Mouse (Mus musculus) heart, embryonic 13.5 days (tissue): ENCODE results near the gene Klhl29. TPM values are rescaled to one million over a fixed set of nuclear protein-coding genes. Genes with fewer than 3 reads are reported as not detected.
A peak's percentile ranks its signal among the peaks of the same experiment; 100 is the strongest.

Source experiments
- ATAC-seq: fragments of 200-750 bp; cut with Nextera tagmentation; 2 replicates; pipeline ENCODE4 v1.8.0; 2017; ENCODE audit warnings: moderate TSS enrichment; ENCODE audit not compliant: insufficient number of reproducible peaks, low FRiP score, low TSS enrichment; ENCODE audit errors: extremely low read depth
- H3K27ac ChIP-seq: fragments of 300-500 bp; sonication (generic); replicated peaks from 2 replicates; pipeline ENCODE4 v1.5.1; 2015; ENCODE audit warnings: moderate library complexity, mild to moderate bottlenecking, inconsistent platforms
- H3K27me3 ChIP-seq: fragments of 300-500 bp; sonication (generic); replicated peaks from 2 replicates; pipeline ENCODE4 v1.6.1; 2015; ENCODE audit warnings: mild to moderate bottlenecking, inconsistent platforms
- H3K36me3 ChIP-seq: fragments of 300-500 bp; sonication (generic); 2 replicates; pipeline ENCODE4 v1.6.1; 2015; ENCODE audit warnings: mild to moderate bottlenecking, inconsistent platforms
- H3K4me1 ChIP-seq: fragments of 300-500 bp; sonication (generic); 2 replicates; pipeline ENCODE4 v1.6.1; 2015; ENCODE audit warnings: inconsistent platforms
- H3K4me2 ChIP-seq: fragments of 300-500 bp; sonication (generic); 2 replicates; pipeline ENCODE4 v1.6.1; 2015; ENCODE audit warnings: inconsistent platforms, mild to moderate bottlenecking, moderate library complexity
- H3K4me3 ChIP-seq: fragments of 300-500 bp; sonication (generic); 2 replicates; pipeline ENCODE4 v1.5.1; 2015; ENCODE audit warnings: moderate library complexity, mild to moderate bottlenecking, inconsistent platforms
- H3K9ac ChIP-seq: fragments of 300-500 bp; sonication (generic); 2 replicates; pipeline ENCODE4 v1.6.1; 2015; ENCODE audit warnings: inconsistent platforms, mild to moderate bottlenecking, moderate library complexity
- H3K9me3 ChIP-seq: fragments of 300-500 bp; sonication (generic); 2 replicates; pipeline ENCODE4 v1.6.1; 2016; ENCODE audit warnings: inconsistent platforms
- WGBS: fragments of 180-500 bp; shearing (Covaris S2); methylation state at CpG from one replicate; pipeline ENCODE4 v1.1.7; 2015; ENCODE audit warnings: mixed read lengths; 5-methylcytosine and 5-hydroxymethylcytosine counted together
- polyA plus RNA-seq: library from polyadenylated mRNA; unstranded; fragments of >200 nt; fragmentation: Nextera tagmentation; extraction: Ambion mirVana; gene quantifications from 2 replicates; pipeline ENCODE4 v1.2.1, GENCODE M21; 2015

Klhl29 gene
- polyA plus RNA-seq, 1 experiment from 2014 or later: 0.29 TPM

GRCm38 (mm10) chr12:5104422-5105052 lies 270.9 kb downstream of the Klhl29 start:
- ATAC-seq: no peak
- no peak overlapping the region for H3K9ac ChIP-seq
- WGBS: 78% methylated on average over 9 of the region's 9 CpGs
- H3K4me2 ChIP-seq: no peak overlapping the region
- H3K9me3 ChIP-seq: no peaks in the 10 kb centered on the region
- H3K27me3 ChIP-seq: no peaks in the 10 kb centered on the region
- H3K27ac ChIP-seq: no peak overlapping the region
- peaks cover 22% of the 10 kb centered on the region for H3K4me1 ChIP-seq
- H3K36me3 ChIP-seq: no peaks in the 10 kb centered on the region
- no peak overlapping the region for H3K4me3 ChIP-seq

GRCm38 (mm10) chr12:5101411-5102024 lies 274.0 kb downstream of the Klhl29 start:
- no peak for ATAC-seq
- Histone ChIP-seq H3K27me3 (no peaks in the 10 kb centered on the region), H3K4me2 (no peak overlapping the region), H3K9ac (no peak overlapping the region), H3K27ac (no peak overlapping the region), H3K9me3 (no peaks in the 10 kb centered on the region), H3K4me1 (peaks cover 15% of the 10 kb centered on the region), H3K36me3 (no peaks in the 10 kb centered on the region), H3K4me3 (no peak overlapping the region)
- 60% methylated on average over 13 of the region's 13 CpGs for WGBS

GRCm38 (mm10) chr12:5099572-5099971 lies 275.9 kb downstream of the Klhl29 start:
- Histone ChIP-seq H3K27ac (no peak overlapping the region), H3K4me3 (no peak overlapping the region), H3K9me3 (no peaks in the 10 kb centered on the region), H3K4me1 (peaks cover 15% of the 10 kb centered on the region), H3K36me3 (no peaks in the 10 kb centered on the region), H3K27me3 (no peaks in the 10 kb centered on the region), H3K4me2 (no peak overlapping the region), H3K9ac (no peak overlapping the region)
- 62% methylated on average over 9 of the region's 9 CpGs for WGBS
- no peak for ATAC-seq

- no peak for ATAC-seq
- H3K27ac ChIP-seq: no peak overlapping the region
- no peak overlapping the region for H3K4me2 ChIP-seq
- 30% methylated on average over 1 of the region's 1 CpGs for WGBS
- no peak overlapping the region for H3K9ac ChIP-seq
- 0 out of 2 replicates have a peak, but pooled peaks cover 4% of the 10 kb centered on the region for H3K36me3 ChIP-seq
- no peak overlapping the region for H3K4me3 ChIP-seq
- H3K4me1 ChIP-seq: peaks cover 14% of the 10 kb centered on the region
- no peaks in the 10 kb centered on the region; the same call in 1 of the 2 replicates for H3K27me3 ChIP-seq
- H3K9me3 ChIP-seq: no peaks in the 10 kb centered on the region
Measured at GRCm38 (mm10) chr12:5088639-5089038, 286.8 kb downstream of the Klhl29 start.

GRCm38 (mm10) chr12:5087787-5088519 lies 287.5 kb downstream of the Klhl29 start:
- Histone ChIP-seq H3K4me2 (peak overlapping the region; percentile 47), H3K9ac (no peak overlapping the region), H3K27ac (0 out of 2 replicates have a peak overlapping the region, but pooled peaks have one; percentile 33), H3K27me3 (no peaks in the 10 kb centered on the region; the same call in 1 of the 2 replicates), H3K36me3 (0 out of 2 replicates have a peak, but pooled peaks cover 4% of the 10 kb centered on the region), H3K4me3 (no peak overlapping the region), H3K9me3 (no peaks in the 10 kb centered on the region), H3K4me1 (peaks cover 14% of the 10 kb centered on the region)
- WGBS: 31% methylated on average over 10 of the region's 10 CpGs
- ATAC-seq: no peak

- Histone ChIP-seq H3K4me2 (no peak overlapping the region), H3K4me1 (peaks cover 14% of the 10 kb centered on the region), H3K27me3 (no peaks in the 10 kb centered on the region), H3K36me3 (peaks cover 6% of the 10 kb centered on the region; the same call in 1 of the 2 replicates), H3K9ac (no peak overlapping the region), H3K27ac (no peak overlapping the region), H3K9me3 (no peaks in the 10 kb centered on the region), H3K4me3 (no peak overlapping the region)
- ATAC-seq: no peak
- 81% methylated on average over 5 of the region's 5 CpGs for WGBS
Measured at GRCm38 (mm10) chr12:5084714-5085113, 290.8 kb downstream of the Klhl29 start.

- ATAC-seq: no peak
- Histone ChIP-seq H3K4me3 (no peak overlapping the region), H3K27ac (no peak overlapping the region), H3K9me3 (no peaks in the 10 kb centered on the region), H3K4me1 (no peaks in the 10 kb centered on the region), H3K4me2 (no peak overlapping the region), H3K36me3 (peaks cover 6% of the 10 kb centered on the region; the same call in 1 of the 2 replicates), H3K27me3 (no peaks in the 10 kb centered on the region), H3K9ac (no peak overlapping the region)
- WGBS: 86% methylated on average over 4 of the region's 4 CpGs
Measured at GRCm38 (mm10) chr12:5081480-5081879, 294.0 kb downstream of the Klhl29 start.

- H3K4me2 ChIP-seq: peak overlapping the region; percentile 37
- no peak for ATAC-seq
Measured at GRCm38 (mm10) chr12:5073191-5073590, 302.3 kb downstream of the Klhl29 start.

GRCm38 (mm10) chr12:5070131-5070530 lies 305.4 kb downstream of the Klhl29 start:
- 80% methylated on average over 3 of the region's 3 CpGs for WGBS
- H3K9ac ChIP-seq: no peak overlapping the region

More at GRCm38 (mm10) chr12:5073191-5073590, 302.3 kb downstream of the Klhl29 start:
- WGBS: 50% methylated on average over 12 of the region's 12 CpGs
- no peak overlapping the region for H3K27ac ChIP-seq
- H3K27me3 ChIP-seq: no peaks in the 10 kb centered on the region
- H3K9me3 ChIP-seq: no peaks in the 10 kb centered on the region
- H3K4me1 ChIP-seq: peaks cover 9% of the 10 kb centered on the region
- no peak overlapping the region for H3K4me3 ChIP-seq
- H3K36me3 ChIP-seq: no peaks in the 10 kb centered on the region
- H3K9ac ChIP-seq: no peak overlapping the region

GRCm38 (mm10) chr12:5067590-5067989 lies 307.9 kb downstream of the Klhl29 start:
- no peak overlapping the region for H3K9ac ChIP-seq
- no peaks in the 10 kb centered on the region for H3K4me1 ChIP-seq
- H3K4me2 ChIP-seq: no peak overlapping the region
- no peak overlapping the region for H3K27ac ChIP-seq
- 49% methylated on average over 3 of the region's 3 CpGs for WGBS
- H3K4me3 ChIP-seq: no peak overlapping the region
- no peak for ATAC-seq
- no peaks in the 10 kb centered on the region for H3K36me3 ChIP-seq
- no peaks in the 10 kb centered on the region for H3K27me3 ChIP-seq
- H3K9me3 ChIP-seq: no peaks in the 10 kb centered on the region

More at GRCm38 (mm10) chr12:5070131-5070530, 305.4 kb downstream of the Klhl29 start:
- no peak overlapping the region for H3K4me2 ChIP-seq
- H3K27ac ChIP-seq: no peak overlapping the region
- H3K4me3 ChIP-seq: no peak overlapping the region
- no peaks in the 10 kb centered on the region for H3K9me3 ChIP-seq
- no peaks in the 10 kb centered on the region for H3K36me3 ChIP-seq
- no peaks in the 10 kb centered on the region for H3K27me3 ChIP-seq
- peaks cover 9% of the 10 kb centered on the region for H3K4me1 ChIP-seq
- no peak for ATAC-seq

- no peaks in the 10 kb centered on the region for H3K4me1 ChIP-seq
- no peak for ATAC-seq
- no peaks in the 10 kb centered on the region for H3K27me3 ChIP-seq
- no peak overlapping the region for H3K27ac ChIP-seq
- peaks cover 28% of the 10 kb centered on the region for H3K9me3 ChIP-seq
- H3K4me2 ChIP-seq: no peak overlapping the region
- peaks cover 30% of the 10 kb centered on the region for H3K36me3 ChIP-seq
- no peak overlapping the region for H3K9ac ChIP-seq
- H3K4me3 ChIP-seq: no peak overlapping the region
- WGBS: 89% methylated on average over 4 of the region's 4 CpGs
Measured at GRCm38 (mm10) chr12:5048104-5048503, 327.4 kb downstream of the Klhl29 start.
